Comparison of ENCODE assay signal across 12 mouse cellular contexts in the genomic region with DNA sequence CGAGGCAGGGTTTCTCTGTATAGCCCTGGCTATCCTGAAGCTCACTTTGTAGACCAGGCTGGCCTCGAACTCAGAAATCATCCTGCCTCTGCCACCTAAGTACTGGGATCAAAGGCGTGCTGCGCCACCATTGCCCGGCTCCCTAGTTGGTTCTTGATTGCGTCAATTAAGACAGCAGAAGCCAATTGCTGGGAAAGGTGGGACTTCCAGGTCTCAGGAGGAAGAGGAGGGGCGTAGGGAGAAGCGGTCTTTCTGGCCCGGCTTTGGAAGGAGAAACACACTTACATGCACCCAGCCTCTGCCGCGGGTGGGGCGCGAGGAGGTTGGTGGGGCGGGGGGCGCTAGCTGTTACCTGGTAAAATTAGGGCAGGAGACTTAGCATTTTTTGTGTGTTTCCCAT. TPM values are rescaled to one million over a fixed set of nuclear protein-coding genes. Genes with fewer than 3 reads are reported as not detected.
DNase-seq lines count a peak whose midpoint lies in the region; ATAC-seq and TF ChIP-seq lines count a peak whose summit lies in the region.
"Had no signal": no experiment of that assay in that cellular context is flagged by ENCODE, and none has a peak within 500 bp of the region (broad histone marks: within the 10 kb centered on the region; RNA-seq: fewer than 3 reads in every experiment).

No protein-coding gene starts in this region.

- ATAC-seq in CD4-positive, CD25-positive, alpha-beta regulatory T cell, adult 4 months, result no peak
- ATAC-seq in liver, embryonic 12.5 days, result peak; percentile 27; the same call in 1 of the 2 replicates
- ATAC-seq in hindbrain, embryonic 11.5 days (ENCODE audit: low FRiP score), result no peak
- ATAC-seq: hindbrain, embryonic 16.5 days had no signal

- H3K27me3 ChIP-seq in ES-Bruce4 (ENCODE audit: control insufficient read depth, insufficient read depth, low read length, poor library complexity, severe bottlenecking), result no peaks in the 10 kb centered on the region
- no peaks in the 10 kb centered on the region for H3K27me3 ChIP-seq in heart, embryonic 10.5 days (ENCODE audit: insufficient read depth, poor library complexity, severe bottlenecking)
- no peaks in the 10 kb centered on the region for H3K27me3 ChIP-seq in liver, embryonic 12.5 days (replicated peaks)
- H3K27me3 ChIP-seq in hindbrain, embryonic 11.5 days (ENCODE audit: control insufficient read depth, insufficient read depth, low read length), result no peaks in the 10 kb centered on the region
- H3K27me3 ChIP-seq: neural tube, embryonic 12.5 days had no signal

- H3K36me3 ChIP-seq in ES-Bruce4 (ENCODE audit: control insufficient read depth, insufficient read depth, low read length, poor library complexity, severe bottlenecking), result no peaks in the 10 kb centered on the region; the same call in 1 of the 2 replicates
- no peaks in the 10 kb centered on the region for H3K36me3 ChIP-seq in heart, embryonic 10.5 days
- H3K36me3 ChIP-seq in liver, embryonic 12.5 days, result no peaks in the 10 kb centered on the region
- H3K36me3 ChIP-seq in hindbrain, embryonic 11.5 days (ENCODE audit: control insufficient read depth, insufficient read depth, low read length), result no peaks in the 10 kb centered on the region
- H3K36me3 ChIP-seq: neural tube, embryonic 12.5 days had no signal

- peak; percentile 12 for DNase-seq in CD4-positive, CD25-positive, alpha-beta regulatory T cell, adult 2 months (ENCODE audit: low read depth, low spot score)
- DNase-seq in heart, embryonic 10.5 days (ENCODE audit: low spot score), result no peak
- DNase-seq in cerebellum, postnatal 4 days (ENCODE audit: low spot score in 2 of 2), result no peak
- no peak for DNase-seq in hindbrain, embryonic 11.5 days (ENCODE audit: low spot score)
- DNase-seq in layer of hippocampus, adult 11-12 months (ENCODE audit: low spot score), result no peak
- DNase-seq: cerebellum, postnatal 36 days; left cerebral cortex, postnatal 4 days had no signal

- peak; percentile 25 for TF ChIP-seq POLR2A in ES-Bruce4 (IDR thresholded peaks at IDR 0.05; ENCODE audit: insufficient read depth, low read length)

- peaks cover 3% of the 10 kb centered on the region for H3K4me1 ChIP-seq in ES-Bruce4 (ENCODE audit: control insufficient read depth, insufficient read depth, low read length)
- H3K4me1 ChIP-seq in heart, embryonic 10.5 days, result no peaks in the 10 kb centered on the region
- 0 out of 2 replicates have a peak, but pooled peaks cover 2% of the 10 kb centered on the region for H3K4me1 ChIP-seq in liver, embryonic 12.5 days
- no peaks in the 10 kb centered on the region for H3K4me1 ChIP-seq in hindbrain, embryonic 11.5 days (replicated peaks; ENCODE audit: control insufficient read depth, insufficient read depth, low read length)
- H3K4me1 ChIP-seq: neural tube, embryonic 12.5 days had no signal

- 71% methylated on average over 15 of the region's 15 CpGs for WGBS in heart, embryonic 10.5 days
- 61% methylated on average over 15 of the region's 15 CpGs for WGBS in liver, embryonic 12.5 days (ENCODE audit: insufficient replicate concordance)
- 83% methylated on average over 15 of the region's 15 CpGs for WGBS in hindbrain, embryonic 11.5 days

- TF ChIP-seq CTCF in ES-Bruce4 (IDR thresholded peaks at IDR 0.05; ENCODE audit: low read depth, low read length), result no peak

- peak overlapping the region; percentile 96 for H3K27ac ChIP-seq in ES-Bruce4 (ENCODE audit: insufficient read depth, low read length)
- H3K27ac ChIP-seq in heart, embryonic 10.5 days, result no peak overlapping the region
- no peak overlapping the region for H3K27ac ChIP-seq in liver, embryonic 12.5 days
- H3K27ac ChIP-seq in hindbrain, embryonic 11.5 days (ENCODE audit: low read depth, low read length), result no peak overlapping the region
- H3K27ac ChIP-seq: neural tube, embryonic 12.5 days had no signal

- H3K4me2 ChIP-seq in liver, embryonic 12.5 days, result peak overlapping the region; percentile 38
- H3K4me2 ChIP-seq in hindbrain, embryonic 11.5 days (replicated peaks; ENCODE audit: low read depth, low read length), result no peak overlapping the region
- H3K4me2 ChIP-seq: neural tube, embryonic 12.5 days had no signal

- peak overlapping the region; percentile 100 for H3K4me3 ChIP-seq in ES-Bruce4 (ENCODE audit: low read depth, low read length)
- H3K4me3 ChIP-seq in heart, embryonic 10.5 days, result peak overlapping the region; percentile 15; the same call in 1 of the 2 replicates
- peak overlapping the region; percentile 39 for H3K4me3 ChIP-seq in liver, embryonic 12.5 days
- H3K4me3 ChIP-seq in hindbrain, embryonic 11.5 days (ENCODE audit: low read depth, low read length), result no peak overlapping the region
- H3K4me3 ChIP-seq: neural tube, embryonic 12.5 days had no signal

- no peak for TF ChIP-seq EP300 in ES-Bruce4 (IDR thresholded peaks at IDR 0.05; ENCODE audit: insufficient read depth, low read depth, low read length)

- H3K9ac ChIP-seq in ES-Bruce4 (ENCODE audit: low read depth, poor library complexity, severe bottlenecking), result peak overlapping the region; percentile 100
- H3K9ac ChIP-seq in liver, embryonic 12.5 days, result peak overlapping the region; percentile 35; the same call in 1 of the 2 replicates
- no peak overlapping the region for H3K9ac ChIP-seq in hindbrain, embryonic 11.5 days (ENCODE audit: low read depth, low read length)
- H3K9ac ChIP-seq: neural tube, embryonic 12.5 days had no signal

- no peaks in the 10 kb centered on the region for H3K9me3 ChIP-seq in ES-Bruce4 (replicated peaks; ENCODE audit: control insufficient read depth, insufficient read depth, low read length, poor library complexity, severe bottlenecking)
- H3K9me3 ChIP-seq in heart, embryonic 10.5 days, result no peaks in the 10 kb centered on the region
- no peaks in the 10 kb centered on the region for H3K9me3 ChIP-seq in liver, embryonic 12.5 days (replicated peaks)
- H3K9me3 ChIP-seq in hindbrain, embryonic 11.5 days (ENCODE audit: control insufficient read depth, low read length), result no peaks in the 10 kb centered on the region
- H3K9me3 ChIP-seq: neural tube, embryonic 12.5 days had no signal

RNA-seq across cellular contexts. Expression of a gene that starts 10.5 kb away (rescaled TPM):
- polyA plus RNA-seq in CD4-positive, CD25-positive, alpha-beta regulatory T cell, adult 4 months (2017; shearing (Covaris generic)), result 10 to 100 TPM; 22.3 to 24.9 TPM
- polyA plus RNA-seq in ES-Bruce4 (2011; ENCODE audit: insufficient read depth, insufficient read length, low read depth, missing spikeins), result 42.4 and 49.5 TPM in 2 replicates
- polyA plus RNA-seq in heart, embryonic 10.5 days (2016; fragmentation: Nextera tagmentation; extraction: Ambion mirVana), result 11.1 and 12.8 TPM in 2 replicates
- polyA plus RNA-seq in liver, embryonic 12.5 days (2016; fragmentation: Nextera tagmentation; extraction: Ambion mirVana), result 11.7 and 13.9 TPM in 2 replicates
- polyA plus RNA-seq in hindbrain, embryonic 11.5 days (2014; fragmentation: Nextera tagmentation; extraction: Ambion mirVana), result 21.9 and 26.4 TPM in 2 replicates
